Mouse (Mus musculus) bone marrow macrophage, adult 2 months (primary cell): Measurements from ENCODE around the gene Tax1bp3. TPM values are rescaled to one million over a fixed set of nuclear protein-coding genes. Genes with fewer than 3 reads are reported as not detected.

Experiments
- H3K27ac ChIP-seq: 2 replicates; pipeline ENCODE4 v1.5.1; 2012; ENCODE audit warnings: low read depth, low read length; ENCODE audit not compliant: insufficient read depth
- H3K4me1 ChIP-seq: 2 replicates; pipeline ENCODE4 v1.6.1; 2012; ENCODE audit warnings: low read length; ENCODE audit not compliant: control insufficient read depth, insufficient read depth
- H3K4me3 ChIP-seq: 2 replicates; pipeline ENCODE4 v1.5.1; 2012; ENCODE audit warnings: mild to moderate bottlenecking, low read length, moderate library complexity; ENCODE audit not compliant: insufficient read depth
- CTCF ChIP-seq: IDR thresholded peaks from 2 replicates; pipeline ENCODE4 v1.5.1; 2012; ENCODE audit warnings: low read depth, mild to moderate bottlenecking, low read length, moderate library complexity
- POLR2A ChIP-seq: IDR thresholded peaks from 2 replicates; pipeline ENCODE4 v1.6.1; 2012; ENCODE audit warnings: mild to moderate bottlenecking, low read depth, low read length, borderline replicate concordance
- polyA plus RNA-seq: library from polyadenylated mRNA; stranded (reverse); fragments of >200 nt; gene quantifications from 2 replicates; pipeline ENCODE4 v1.2.4, GENCODE M21; 2012; ENCODE audit not compliant: missing spikeins, insufficient read depth, insufficient read length

Tax1bp3 gene
- polyA plus RNA-seq, 1 experiment, result 37.3 TPM

DNA sequence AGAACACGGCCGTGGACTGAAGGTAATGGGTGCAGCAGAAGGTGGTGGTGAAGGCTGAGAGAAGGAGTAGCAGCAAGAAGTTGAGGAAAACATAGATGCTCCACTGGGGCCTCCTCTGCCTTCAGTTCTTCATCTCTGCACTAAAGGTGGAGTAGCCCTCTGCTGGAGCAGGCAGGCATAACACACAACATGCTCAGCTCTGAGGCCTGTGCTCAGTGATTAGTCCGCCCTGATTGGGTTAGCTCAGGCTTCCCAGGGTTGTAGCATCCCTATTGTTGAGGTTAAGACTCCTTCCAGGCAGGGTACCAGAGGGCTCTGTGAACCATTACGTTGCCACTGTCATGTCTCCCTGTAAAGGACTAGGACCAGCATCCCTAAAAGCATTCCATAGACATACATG lies 7.7 kb upstream of the Tax1bp3 start:
- Histone ChIP-seq H3K4me1 (no peaks in the 10 kb centered on the region), H3K27ac (no peak overlapping the region), H3K4me3 (no peak overlapping the region)
- TF ChIP-seq CTCF, result 0 out of 2 replicates have a peak, but pooled peaks have one; percentile 5
- no peak for TF ChIP-seq POLR2A

DNA sequence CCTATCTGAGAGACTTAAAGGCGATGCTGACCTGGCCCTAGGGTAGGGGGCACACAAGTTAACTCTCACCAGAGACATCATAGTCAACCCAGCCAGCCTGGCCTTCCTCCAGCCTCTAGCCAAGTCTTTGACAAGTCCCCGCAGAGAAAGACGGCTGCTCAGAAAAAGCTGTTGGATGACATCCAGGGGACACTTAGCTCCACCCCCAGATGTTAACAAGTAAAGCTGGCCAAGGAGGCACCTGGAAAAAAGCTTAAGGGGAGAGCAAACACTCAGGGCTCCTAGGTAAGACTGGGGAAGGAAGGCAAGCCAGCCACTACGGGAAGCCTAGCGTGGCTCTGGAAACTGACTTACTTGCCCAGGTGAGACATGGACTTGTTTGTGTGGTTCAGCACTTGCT lies 4.7 kb upstream of the Tax1bp3 start:
- TF ChIP-seq POLR2A (no peak), CTCF (no peak)
- Histone ChIP-seq H3K27ac (no peak overlapping the region), H3K4me1 (peaks cover 6% of the 10 kb centered on the region), H3K4me3 (no peak overlapping the region)

DNA sequence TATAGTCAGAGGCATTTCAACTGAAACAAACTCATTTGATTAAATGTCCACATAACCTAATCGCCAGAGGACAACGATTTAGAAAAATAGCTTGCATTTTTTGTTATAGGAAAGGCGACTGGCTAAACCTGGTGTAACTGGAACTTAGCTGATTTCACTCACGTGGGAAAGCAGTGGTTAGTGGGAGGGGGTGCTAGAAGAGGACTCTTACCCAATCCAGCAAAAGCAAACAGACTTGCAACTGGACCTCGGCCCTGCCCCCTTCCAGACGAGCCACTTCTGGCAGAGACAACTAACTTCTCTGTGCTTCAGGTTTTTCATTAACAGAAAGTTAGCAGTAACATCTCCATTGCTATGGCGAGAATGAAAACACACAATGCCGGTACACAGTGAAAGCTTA lies 1.3 kb upstream of the Tax1bp3 start:
- Histone ChIP-seq H3K27ac (no peak overlapping the region), H3K4me1 (peaks cover 12% of the 10 kb centered on the region), H3K4me3 (peak overlapping the region; percentile 99)
- TF ChIP-seq POLR2A, result no peak
- no peak for TF ChIP-seq CTCF

GRCm38 (mm10) chr11:73176186-73176585 lies 697 bp upstream of the Tax1bp3 start:
- TF ChIP-seq POLR2A (no peak), CTCF (no peak)
- H3K27ac ChIP-seq, result peak overlapping the region; percentile 70
- peak overlapping the region; percentile 99 for H3K4me3 ChIP-seq
- H3K4me1 ChIP-seq, result peaks cover 12% of the 10 kb centered on the region

GRCm38 (mm10) chr11:73177509-73177875 lies 609 bp downstream of the Tax1bp3 start:
- Histone ChIP-seq H3K4me3 (peak overlapping the region; percentile 79), H3K4me1 (peaks cover 12% of the 10 kb centered on the region), H3K27ac (peak overlapping the region; percentile 78)
- TF ChIP-seq POLR2A, result no peak

- Histone ChIP-seq H3K4me1 (peaks cover 12% of the 10 kb centered on the region), H3K27ac (no peak overlapping the region), H3K4me3 (peak overlapping the region; percentile 79)
- TF ChIP-seq CTCF, result no peak
Measured at GRCm38 (mm10) chr11:73177895-73178294, 1.0 kb downstream of the Tax1bp3 start.

- peak overlapping the region; percentile 58 for H3K27ac ChIP-seq
- TF ChIP-seq CTCF (no peak), POLR2A (no peak)
- H3K4me3 ChIP-seq, result no peak overlapping the region
- peaks cover 14% of the 10 kb centered on the region for H3K4me1 ChIP-seq
Measured at GRCm38 (mm10) chr11:73185872-73186615, 9.2 kb downstream of the Tax1bp3 start.

DNA sequence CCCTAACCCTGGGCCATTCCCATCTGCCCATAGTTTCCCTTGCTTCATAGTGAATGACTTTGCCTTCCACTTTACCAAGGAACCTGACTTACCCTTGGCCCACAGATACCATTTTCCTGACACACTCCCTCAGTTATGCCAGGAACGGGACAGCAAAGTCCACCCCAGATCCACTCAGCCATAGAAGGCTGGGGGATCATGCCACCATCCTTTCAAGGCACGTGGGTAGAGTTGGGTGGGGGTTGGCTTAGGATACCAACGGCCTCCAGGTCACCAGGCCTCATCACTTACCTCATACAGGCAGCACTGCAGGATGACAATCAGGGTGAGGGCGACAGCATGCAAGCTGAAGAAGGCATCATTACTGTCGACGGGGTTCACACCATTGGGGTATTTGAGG lies 10.3 kb downstream of the Tax1bp3 start:
- no peak overlapping the region for H3K4me3 ChIP-seq
- TF ChIP-seq CTCF (no peak), POLR2A (no peak)
- peaks cover 19% of the 10 kb centered on the region for H3K4me1 ChIP-seq
- no peak overlapping the region for H3K27ac ChIP-seq

- TF ChIP-seq POLR2A, result no peak
- TF ChIP-seq CTCF, result no peak
- peak overlapping the region; percentile 64 for H3K27ac ChIP-seq
- peaks cover 43% of the 10 kb centered on the region for H3K4me1 ChIP-seq
- peak overlapping the region; percentile 1; the same call in 1 of the 2 replicates for H3K4me3 ChIP-seq
Measured at GRCm38 (mm10) chr11:73193047-73193446, 16.2 kb downstream of the Tax1bp3 start.

DNA sequence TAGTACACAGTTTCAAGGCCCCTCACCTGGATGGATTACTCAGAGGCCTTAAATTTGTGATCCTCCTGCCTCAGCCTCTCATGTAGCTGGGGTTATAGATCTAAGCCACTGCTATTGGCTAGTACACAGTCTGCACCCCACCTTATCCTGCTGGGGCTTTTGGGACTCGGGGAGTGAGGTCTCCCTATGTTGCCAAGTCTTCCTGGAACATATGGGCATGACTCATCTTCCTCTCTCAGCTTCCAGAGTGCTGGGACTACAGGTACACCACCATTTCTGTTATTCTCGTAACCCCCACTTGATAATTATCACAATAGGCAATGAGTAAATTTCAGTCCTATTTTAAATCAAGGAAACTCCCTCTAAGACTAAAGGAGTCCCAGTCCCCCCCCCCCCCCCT lies 17.6 kb downstream of the Tax1bp3 start:
- no peak overlapping the region for H3K4me3 ChIP-seq
- H3K4me1 ChIP-seq, result peaks cover 43% of the 10 kb centered on the region
- H3K27ac ChIP-seq, result 0 out of 2 replicates have a peak overlapping the region, but pooled peaks have one; percentile 4
- TF ChIP-seq POLR2A, result no peak
- TF ChIP-seq CTCF, result no peak

- Histone ChIP-seq H3K4me3 (peak overlapping the region; percentile 96), H3K27ac (no peak overlapping the region), H3K4me1 (peaks cover 44% of the 10 kb centered on the region)
- no peak for TF ChIP-seq POLR2A
Measured at GRCm38 (mm10) chr11:73198190-73198589, 21.3 kb downstream of the Tax1bp3 start.
